Mouse (Mus musculus): ENCODE measurements at regions not wholly inside any gene's neighbourhood (a gene's known extent, or its start where the extent isn't known, plus 50 kb on each side); places are given as distances from the start of the nearest gene placed in this dataset.

DNA sequence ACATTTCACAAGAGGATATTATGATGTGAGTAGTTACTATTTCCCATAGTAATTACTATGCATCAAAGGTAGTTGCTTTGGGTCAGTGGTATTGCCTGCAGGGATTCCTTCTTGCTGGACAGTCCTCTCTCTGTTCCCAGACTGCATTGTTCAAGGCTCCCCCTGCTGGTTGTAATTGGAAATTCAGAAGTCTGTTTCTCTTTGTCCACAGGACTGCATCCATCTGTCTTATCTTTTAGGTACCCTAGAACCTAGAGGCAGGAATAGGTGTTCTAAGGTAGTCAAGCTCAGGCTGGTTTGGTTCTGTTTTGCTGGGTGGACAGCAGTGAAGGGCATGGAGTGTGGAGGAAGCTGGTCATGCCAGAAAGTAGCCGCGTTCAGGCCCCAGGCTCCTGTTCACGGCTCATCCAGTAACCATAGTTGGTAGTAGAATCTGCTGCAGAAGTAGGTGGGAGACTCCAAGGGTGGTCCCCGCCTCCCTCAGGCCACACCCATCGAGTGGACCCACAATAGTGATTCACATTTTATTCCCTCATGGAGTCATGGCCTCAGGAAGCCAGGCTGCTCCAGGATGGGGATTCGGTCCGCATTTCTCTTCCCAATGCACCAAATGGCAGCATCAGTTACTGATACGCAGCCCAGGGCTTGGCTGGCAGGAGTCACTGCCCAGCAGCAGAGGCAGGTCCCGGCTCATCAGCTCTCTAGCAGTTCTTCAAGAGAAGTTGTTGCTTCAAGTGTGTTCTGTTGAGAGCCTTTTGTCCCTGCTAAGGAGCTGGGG, 51.7 kb upstream of the Caprin1 start:
- peak; percentile 47 to 69 for DNase-seq (ENCODE audit: low spot score in 2 of 2)

DNA sequence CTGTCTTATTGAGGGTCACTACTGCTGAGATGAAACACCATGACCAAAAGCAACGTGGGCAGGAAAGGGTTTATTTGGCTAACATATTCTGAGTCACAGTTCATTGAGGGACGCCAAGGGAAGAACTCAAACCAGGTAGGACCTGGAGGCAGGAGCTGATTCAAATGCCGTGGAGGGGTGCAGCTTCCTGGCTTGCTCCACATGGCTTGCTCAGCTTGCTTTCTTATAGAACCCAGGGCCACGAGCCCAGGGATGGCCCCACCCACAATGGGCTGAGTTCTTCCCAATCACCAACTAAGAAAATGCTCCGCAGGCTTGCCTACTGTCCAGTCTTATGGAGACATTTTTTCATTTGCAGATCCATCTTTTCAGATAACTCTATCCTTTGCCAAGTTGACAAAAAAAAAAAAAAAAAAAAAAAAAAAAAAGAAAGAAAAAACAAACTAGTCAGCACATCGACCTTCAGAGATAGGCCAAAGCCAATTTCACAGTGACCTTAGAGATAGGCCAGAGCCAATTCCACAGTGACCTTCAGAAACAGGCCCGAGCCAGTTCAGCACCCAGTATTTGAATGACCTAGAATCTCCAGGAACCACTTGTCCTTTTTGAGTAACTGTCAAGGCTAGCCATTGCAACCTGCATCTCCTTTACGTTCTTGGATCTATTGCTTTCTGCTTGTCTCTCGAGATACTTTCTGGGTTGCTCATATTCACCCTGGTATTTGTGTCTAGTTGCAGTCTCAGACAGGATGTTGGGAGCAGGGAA, 52.5 kb upstream of the Caprin1 start:
- no peak for DNase-seq (ENCODE audit: low spot score in 2 of 2)

DNA sequence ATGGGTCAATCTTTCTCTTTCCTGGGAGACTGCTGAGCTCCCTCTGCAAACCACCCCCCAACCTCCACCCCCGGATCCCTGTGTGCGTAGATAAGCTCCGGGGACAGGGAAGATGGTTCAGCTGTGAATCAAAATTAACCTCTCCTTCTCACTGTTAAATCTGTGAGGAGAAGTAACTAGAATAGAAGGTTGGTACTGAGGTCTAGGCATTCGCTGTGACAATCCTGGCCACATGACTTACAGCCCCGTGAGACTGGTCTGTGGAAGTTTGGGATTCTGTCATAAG, 53.0 kb upstream of the Caprin1 start:
- no peak for DNase-seq (ENCODE audit: low spot score in 2 of 2)

DNA sequence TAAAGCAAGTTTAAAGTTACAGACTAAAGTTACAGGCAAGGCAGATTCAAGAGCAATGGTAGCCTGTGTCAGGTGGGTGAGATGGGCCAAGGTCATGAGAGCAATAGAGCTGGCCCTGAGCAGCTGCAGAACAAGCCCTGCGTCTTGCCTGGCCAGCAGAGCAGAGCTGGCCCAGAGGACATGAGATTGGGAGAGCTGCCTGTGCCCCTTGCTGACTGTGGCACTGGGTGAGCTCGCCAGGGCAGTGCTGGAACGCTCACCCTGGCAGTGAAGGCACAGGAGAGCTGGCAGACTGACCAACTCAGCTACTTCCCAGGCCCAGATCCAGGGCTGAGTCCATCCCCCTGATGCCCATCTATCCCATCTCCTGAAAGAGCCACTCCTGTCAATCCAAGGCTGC, 53.7 kb upstream of the Caprin1 start:
- DNase-seq (ENCODE audit: low spot score in 2 of 2) = no peak

DNA sequence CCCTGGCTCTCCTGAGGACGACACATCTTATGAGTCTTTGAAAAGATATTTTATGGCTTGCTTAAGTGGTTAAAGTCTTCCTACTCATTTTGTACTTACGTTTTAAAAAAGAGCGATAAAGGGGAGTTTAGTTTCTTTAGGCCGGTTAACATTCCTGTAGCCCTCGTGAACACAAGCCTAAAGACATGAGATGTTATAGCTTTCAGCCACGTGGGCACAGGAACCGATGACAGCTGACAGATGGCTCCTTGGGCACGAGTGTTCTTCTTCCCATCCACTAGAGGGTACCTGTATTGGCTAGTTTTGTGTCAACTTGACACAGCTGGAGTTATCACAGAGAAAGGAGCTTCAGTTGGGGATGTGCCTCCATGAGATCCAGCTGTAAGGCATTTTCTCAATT, 63.8 kb upstream of the Caprin1 start:
- no peak for DNase-seq (ENCODE audit: low spot score in 2 of 2)

DNA sequence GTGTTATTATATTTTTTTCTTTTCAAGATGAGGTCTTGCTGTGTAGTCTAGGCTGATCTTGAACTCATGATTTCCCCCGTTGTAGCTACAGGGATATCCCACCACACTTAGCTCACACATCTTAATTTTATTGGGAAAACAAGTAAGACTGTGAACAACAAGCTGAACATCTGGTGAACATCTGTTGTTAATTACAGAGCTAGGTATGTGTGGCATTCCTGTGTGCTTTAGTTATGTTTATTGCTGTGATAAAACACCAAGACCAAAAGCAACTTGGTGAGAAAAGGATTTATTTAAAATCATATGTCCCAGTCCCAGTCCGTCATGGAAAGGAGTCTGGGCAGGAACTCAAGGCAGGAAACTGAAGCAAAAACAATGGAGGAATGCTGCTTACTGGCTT, 66.8 kb upstream of the Caprin1 start:
- DNase-seq (ENCODE audit: low spot score in 2 of 2) = no peak

DNA sequence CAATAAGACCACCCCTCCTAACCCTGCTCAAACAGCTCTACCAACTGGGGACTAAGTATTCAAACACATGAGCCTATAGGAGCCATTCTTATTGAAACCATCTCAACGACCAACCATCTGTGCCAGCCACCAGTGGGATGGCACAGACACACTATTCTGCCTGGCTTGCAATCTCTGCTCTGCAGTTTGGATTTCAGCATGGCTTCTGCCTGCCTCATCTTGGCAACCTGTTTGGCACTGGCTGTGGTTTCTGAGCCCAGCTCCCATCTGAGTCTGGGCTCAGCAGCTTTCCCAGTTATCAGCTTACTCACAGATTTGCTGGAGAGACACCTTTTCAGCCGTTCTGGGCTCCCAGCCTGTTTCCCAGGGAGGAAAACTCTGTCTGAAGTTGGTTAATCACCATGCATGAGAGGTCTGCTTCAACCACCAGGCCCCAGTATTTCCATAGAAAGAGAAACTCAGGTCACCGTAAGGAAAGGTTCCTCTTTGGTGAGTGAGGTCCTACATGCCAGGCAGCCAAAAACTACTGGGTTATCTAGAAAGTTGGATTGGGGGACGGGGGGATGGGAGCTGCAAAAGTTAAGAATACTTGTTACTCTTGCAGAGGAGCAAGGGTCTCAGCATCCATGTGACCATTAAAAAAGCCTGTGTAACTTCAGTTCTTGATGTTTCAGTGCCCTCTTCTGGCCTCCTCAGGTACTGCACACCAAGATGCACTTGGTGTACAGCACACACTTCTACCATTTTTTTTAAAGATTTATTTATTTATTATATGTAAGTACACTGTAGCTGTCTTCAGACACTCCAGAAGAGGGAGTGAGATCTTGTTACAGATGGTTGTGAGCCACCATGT, 68.1 kb upstream of the Caprin1 start:
- DNase-seq (ENCODE audit: low spot score in 2 of 2) = peak; percentile 69 to 85

DNA sequence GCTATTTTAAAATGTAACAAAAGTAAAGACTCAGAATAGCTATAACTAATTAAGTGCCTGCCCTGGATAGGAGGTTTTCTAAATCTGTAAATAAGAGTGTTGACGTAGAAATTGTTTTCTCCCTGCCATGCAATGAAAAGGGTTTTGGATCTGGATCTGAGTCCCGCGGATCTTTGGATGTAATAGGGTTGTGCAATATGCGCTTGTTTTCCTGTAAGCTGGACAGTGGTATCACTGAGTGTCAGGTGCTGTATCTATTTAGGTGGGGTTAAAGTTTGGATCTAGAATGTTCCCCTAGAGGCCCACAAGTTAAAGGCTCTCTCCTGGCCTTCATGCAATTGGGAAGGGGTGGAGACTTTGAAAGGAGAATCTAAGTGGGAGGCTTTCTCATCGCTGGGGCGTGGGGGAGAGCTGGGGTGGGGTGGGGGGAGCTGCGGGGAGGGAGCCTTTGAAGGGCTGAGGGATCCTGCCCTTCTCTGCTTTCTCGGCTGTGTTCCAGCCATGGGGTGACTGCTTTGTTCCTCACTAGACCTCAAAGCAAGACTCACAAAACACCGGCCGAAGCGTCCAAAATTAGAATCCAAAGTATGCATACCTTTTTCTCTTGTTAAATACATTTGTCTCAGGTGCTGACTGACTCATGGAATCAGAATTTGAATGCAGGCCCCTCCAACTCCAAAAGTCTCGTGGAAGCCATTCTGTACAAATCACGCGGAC, 70.0 kb upstream of the Caprin1 start:
- no peak for DNase-seq (ENCODE audit: low spot score in 2 of 2)

DNA sequence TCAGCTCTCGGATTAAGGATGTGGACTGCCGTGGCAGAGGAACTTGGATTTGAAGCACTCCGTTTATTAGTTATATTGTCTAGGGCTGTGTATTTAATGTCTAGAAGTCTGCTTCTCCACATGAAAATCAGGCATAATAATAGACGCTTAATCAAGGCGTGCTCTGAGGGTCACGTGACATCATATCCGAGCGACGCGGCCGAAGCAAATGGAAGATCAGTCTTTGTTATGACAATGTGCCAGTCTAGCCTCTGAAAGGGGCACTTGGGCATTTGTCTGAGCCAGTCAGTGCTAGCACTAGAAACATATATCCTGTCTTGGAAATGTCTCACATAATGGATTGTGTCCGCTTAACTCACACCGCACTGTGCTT, 70.5 kb upstream of the Caprin1 start:
- no peak for DNase-seq (ENCODE audit: low spot score in 2 of 2)

DNA sequence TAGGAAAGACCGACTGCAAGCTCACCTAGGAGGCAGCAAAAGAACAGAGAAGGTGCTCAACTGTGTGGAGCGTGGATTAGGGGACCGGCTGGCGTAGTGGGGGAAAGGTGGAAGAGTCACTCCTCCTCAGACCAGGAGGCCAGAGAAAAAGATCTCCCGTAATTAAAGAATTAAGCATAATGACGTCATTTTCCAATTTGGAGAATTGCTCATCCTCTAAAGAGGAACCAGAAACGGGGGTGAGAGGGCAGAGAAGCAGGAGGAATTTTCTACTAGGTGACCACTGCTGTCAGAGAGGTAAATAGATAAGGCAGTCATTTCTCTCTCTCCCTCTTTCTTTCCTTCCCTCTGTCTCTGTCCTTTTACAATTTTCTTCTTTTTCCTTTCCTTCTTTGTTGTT, 71.2 kb upstream of the Caprin1 start:
- DNase-seq (ENCODE audit: low spot score in 2 of 2) = no peak

DNA sequence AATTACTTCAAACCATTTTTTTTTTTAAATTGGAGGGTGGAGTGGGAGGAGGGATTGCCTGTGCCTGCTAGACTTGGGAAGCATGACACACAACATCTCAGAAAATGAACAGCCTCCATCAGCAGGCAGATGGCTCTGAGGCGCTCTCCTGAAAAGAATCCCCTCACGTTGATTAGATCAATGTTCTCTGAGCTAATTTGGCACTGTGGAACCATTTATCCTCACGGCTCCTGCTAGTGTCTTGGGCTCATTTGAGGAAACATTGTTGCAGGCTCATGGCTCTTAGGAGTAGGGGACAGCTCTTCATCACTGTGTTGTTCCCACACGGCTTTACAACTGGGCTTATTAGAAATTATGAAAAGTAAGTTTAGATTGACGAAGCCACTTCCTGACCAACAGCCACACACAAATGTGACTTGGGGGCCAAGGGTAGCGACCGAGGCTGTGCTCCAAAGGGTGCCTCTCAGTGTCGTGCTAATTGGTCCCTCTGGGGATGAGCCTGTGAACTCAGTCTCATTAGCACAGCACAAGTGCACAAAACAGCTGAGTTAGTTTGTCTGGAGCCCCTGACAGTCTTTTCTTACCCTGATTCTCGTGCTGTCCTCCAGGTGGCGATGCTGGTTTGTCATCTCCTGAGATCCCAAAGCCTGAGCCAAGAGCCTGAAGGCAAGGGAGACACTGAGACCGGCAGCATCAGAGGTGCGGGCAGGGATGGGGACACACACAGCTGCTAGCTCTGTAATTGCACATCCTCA, 74.2 kb upstream of the Caprin1 start:
- DNase-seq (ENCODE audit: low spot score in 2 of 2) = peak; percentile 67 to 85

DNA sequence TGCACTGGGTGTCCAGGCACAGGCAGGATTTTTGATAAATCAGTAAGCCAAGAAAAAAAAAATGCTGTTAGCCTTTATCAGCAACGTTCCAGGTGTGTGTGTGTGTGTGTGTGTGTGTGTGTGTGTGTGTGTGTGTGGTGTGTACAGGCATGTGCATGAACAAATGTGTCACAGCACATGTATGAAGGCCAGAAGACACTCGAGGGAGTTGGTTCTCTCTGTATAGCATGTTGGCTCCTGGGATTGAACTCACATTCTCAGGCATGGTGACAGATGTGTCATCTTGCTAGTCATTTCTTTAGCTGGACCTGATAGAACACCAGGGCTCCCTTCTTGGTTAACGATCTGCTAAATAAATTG, 74.8 kb upstream of the Caprin1 start:
- DNase-seq (ENCODE audit: low spot score in 2 of 2) = no peak

DNA sequence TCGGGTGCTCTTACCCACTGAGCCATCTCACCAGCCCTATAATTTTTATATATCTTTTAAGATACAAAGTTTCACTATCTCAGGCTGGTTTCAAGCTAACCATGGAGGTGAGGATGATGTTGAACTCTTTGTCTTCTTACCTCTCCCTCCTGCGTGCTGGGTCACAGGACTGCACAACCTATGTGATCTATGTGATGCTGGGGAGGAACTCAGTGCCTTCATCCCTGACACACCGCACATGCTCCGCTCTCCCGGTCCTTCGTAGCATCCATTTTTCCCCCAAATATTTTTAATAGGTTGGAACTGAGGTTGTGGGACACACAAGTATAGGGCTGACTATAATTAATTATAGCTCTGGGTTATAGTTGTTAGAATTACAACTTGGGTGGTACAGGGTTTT, 75.9 kb upstream of the Caprin1 start:
- DNase-seq (ENCODE audit: low spot score in 2 of 2) = peak in 1 of 2 experiments; percentile 17

DNA sequence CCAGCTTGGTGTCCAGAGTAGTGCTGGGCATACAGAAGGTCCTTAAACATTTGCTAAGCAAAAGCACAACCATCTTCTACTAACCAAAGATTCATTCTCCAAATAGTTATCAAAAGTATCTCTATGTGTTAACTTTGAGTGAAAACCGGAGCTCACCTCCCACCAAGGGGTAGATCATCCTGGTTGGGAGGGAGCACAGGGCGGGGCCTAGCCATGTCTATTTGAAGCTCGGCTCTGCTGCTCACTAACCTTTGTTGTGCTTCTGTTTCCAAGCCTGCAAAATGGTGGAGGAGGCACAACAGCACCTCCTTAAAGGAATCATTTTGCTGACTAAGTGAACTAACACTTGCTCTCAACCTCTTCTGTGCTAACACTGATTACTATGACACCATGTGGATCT, 77.0 kb upstream of the Caprin1 start:
- DNase-seq (ENCODE audit: low spot score in 2 of 2) = peak in 1 of 2 experiments; percentile 25

DNA sequence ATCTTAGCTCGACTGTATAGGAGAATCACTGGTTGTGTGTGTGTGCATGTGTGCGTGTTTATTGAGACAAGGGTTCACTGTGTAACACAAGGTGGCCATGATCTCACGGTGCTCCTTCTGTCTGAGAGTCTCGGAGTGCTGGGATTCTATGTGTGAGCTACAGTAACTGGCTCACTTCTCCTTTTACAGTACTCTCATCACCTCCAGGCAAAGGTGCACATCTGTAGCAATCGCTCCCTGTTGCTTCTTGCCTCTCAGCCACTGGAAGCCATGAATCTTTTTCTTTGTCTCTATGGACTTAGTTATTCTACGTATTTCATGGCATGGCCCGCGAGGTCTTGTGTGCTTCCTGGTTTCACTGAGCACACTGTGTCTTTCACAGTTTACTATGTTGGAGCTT, 78.3 kb upstream of the Caprin1 start:
- DNase-seq (ENCODE audit: low spot score in 2 of 2) = peak in 1 of 2 experiments; percentile 4

DNA sequence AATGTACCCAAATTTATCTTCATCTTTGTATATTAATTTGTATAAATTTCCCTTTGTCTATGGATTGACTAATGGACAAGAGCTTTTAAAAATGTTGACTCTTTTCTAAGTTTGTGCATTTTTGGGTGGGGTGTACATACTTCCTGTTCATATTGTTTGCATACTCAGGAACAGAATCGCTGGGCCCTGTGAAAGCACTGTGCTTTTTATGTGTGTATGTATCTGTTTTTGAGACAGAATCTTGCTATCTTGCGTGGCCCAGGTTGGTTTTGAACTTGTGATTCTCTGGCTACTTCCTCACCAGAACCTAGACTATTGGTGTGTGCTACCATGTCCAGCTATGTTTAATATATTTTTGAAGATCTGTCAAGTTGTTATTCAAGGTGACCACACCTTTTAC, 78.8 kb upstream of the Caprin1 start:
- peak in 1 of 2 experiments; percentile 2 for DNase-seq (ENCODE audit: low spot score in 2 of 2)

DNA sequence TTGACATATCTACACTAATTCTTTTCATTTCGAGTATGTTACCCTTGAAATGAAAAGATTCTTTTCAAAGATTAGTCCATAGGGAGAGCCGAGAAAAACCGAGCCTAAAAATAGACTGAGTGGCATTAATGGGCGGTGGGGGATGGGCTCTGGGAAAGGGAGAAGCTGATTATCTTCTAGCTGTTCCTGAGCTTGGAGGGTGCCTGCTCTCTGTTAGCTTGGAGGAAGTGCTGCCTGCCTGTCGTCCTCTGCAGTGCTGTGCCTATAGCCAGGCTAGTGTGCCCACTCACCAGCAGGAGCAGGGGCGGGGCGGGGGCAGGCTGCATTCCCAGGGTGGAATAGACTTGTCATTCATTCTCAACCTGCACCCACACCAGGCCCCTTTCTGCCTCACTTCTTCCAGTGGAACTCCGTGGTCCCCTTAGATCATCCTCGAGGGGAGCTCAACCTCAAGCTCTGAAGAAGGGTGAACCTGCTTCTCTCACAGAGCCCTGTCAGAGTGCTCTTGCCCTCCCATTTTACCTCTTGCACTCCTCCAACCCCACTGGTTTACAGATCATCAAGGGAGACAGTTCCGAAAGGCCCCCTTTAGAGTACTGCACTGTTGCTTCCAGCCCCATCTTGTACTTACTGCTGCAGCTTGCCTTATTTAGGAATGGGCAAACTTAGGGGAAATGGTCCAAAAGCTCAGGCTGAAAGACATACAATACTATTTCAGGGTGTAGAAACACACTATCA, 76.6 kb upstream of the Lmo2 start:
- DNase-seq (ENCODE audit: low spot score in 2 of 2) = no peak

DNA sequence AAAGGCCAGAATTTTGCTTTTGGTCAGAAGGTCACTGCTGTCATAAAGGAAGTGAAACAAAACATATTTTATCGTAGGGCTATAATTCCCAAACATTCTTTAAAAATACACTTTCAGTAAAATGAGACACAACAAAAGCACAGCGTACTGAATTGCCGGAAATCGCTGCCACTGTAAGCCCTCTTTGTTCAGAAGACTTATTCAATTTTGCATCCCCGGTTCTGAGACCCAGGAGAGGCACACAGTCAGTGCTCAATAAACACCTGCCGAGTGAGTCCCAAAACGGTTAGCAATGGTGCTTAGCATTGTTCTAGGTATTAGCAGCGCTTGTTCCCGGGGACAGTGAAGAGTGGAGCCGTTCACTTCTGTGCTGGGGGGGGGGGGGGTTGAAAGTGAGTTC, 72.9 kb upstream of the Lmo2 start:
- DNase-seq (ENCODE audit: low spot score in 2 of 2) = no peak

DNA sequence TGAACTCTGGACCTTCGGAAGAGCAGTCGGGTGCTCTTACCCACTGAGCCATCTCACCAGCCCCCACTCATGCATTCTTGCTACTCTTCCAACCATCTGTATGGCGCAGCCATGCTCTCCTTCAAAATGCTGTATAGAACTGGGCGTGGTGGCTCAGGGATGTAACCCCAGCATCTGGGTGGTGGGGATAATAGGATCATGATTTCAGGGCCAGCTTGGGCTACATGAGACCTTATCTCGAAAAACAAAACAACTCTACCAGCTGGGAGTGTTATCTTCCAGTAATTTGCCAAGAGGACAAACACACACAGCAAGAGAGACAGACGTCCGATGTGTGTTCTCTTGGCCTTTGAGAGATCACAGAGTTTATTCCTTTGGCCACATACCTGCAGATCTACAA, 69.8 kb upstream of the Lmo2 start:
- no peak for DNase-seq (ENCODE audit: low spot score in 2 of 2)

DNA sequence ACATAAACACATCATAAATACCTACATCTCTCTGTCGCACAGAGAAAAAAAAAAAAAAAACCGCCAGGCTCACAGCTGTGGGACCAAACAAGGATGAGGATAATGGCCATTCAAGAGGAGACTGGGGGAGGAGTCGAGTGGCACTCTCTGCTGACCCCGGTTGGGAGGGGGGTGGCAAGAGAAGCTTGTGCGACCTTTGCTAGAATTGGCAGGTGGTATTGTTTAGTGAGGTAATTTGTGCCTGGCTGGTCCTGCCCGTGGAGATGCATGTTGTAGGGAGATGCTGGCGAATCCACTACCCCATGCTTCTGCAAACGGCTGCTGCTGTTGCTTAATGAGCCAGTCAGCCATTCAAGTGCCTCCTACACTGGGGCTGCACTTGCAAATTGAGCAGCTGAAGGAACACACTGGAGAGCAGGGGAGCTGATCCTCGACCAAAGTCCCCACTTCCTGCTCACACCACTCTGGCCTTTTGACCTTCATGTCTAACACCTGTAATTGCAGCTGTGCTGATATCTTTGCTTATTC, 66.5 kb upstream of the Lmo2 start:
- DNase-seq (ENCODE audit: low spot score in 2 of 2) = peak in 1 of 2 experiments; percentile 34

Measured in spleen, postnatal 10 days (tissue).